In genomic region chr12:3886601-3887000, GRCm38 (mm10) we compare ENCODE assay signal across 11 mouse cellular contexts.
DNase-seq lines count a peak whose midpoint lies in the region; ATAC-seq and TF ChIP-seq lines count a peak whose summit lies in the region.
"Had no signal": no experiment of that assay in that cellular context is flagged by ENCODE, and none has a peak within 500 bp of the region (broad histone marks: within the 10 kb centered on the region; RNA-seq: fewer than 3 reads in every experiment).

No protein-coding gene starts in this region.

- H3K9me3 ChIP-seq in heart, embryonic 11.5 days (replicated peaks; ENCODE audit: control insufficient read depth, low read length) = no peaks in the 10 kb centered on the region
- no peaks in the 10 kb centered on the region for H3K9me3 ChIP-seq in lung, embryonic 15.5 days
- H3K9me3 ChIP-seq in lung, postnatal 0 days (ENCODE audit: low read length) = no peaks in the 10 kb centered on the region
- no peaks in the 10 kb centered on the region for H3K9me3 ChIP-seq in hindbrain, embryonic 15.5 days
- no peaks in the 10 kb centered on the region for H3K9me3 ChIP-seq in stomach, embryonic 15.5 days
- H3K9me3 ChIP-seq: megakaryocyte, embryonic 14.5 days had no signal

- H3K27me3 ChIP-seq in heart, embryonic 11.5 days (ENCODE audit: control insufficient read depth, insufficient read depth, low read length) = no peaks in the 10 kb centered on the region
- H3K27me3 ChIP-seq in lung, embryonic 15.5 days = no peaks in the 10 kb centered on the region
- H3K27me3 ChIP-seq in lung, postnatal 0 days (replicated peaks; ENCODE audit: insufficient read depth, low read length) = no peaks in the 10 kb centered on the region
- H3K27me3 ChIP-seq in hindbrain, embryonic 15.5 days = no peaks in the 10 kb centered on the region
- H3K27me3 ChIP-seq in stomach, embryonic 15.5 days (replicated peaks) = no peaks in the 10 kb centered on the region
- H3K27me3 ChIP-seq: megakaryocyte, embryonic 14.5 days had no signal

- H3K36me3 ChIP-seq in heart, embryonic 11.5 days (ENCODE audit: control insufficient read depth, insufficient read depth, low read length) = 0 out of 2 replicates have a peak, but pooled peaks cover 5% of the 10 kb centered on the region
- H3K36me3 ChIP-seq in lung, embryonic 15.5 days = peaks cover 16% of the 10 kb centered on the region
- peaks cover 6% of the 10 kb centered on the region; the same call in 1 of the 2 replicates for H3K36me3 ChIP-seq in lung, postnatal 0 days (ENCODE audit: insufficient read depth, low read length)
- H3K36me3 ChIP-seq in hindbrain, embryonic 15.5 days = 0 out of 2 replicates have a peak, but pooled peaks cover 7% of the 10 kb centered on the region
- 0 out of 2 replicates have a peak, but pooled peaks cover 8% of the 10 kb centered on the region for H3K36me3 ChIP-seq in stomach, embryonic 15.5 days

- H3K4me3 ChIP-seq in heart, embryonic 11.5 days (ENCODE audit: low read depth, low read length) = no peak overlapping the region
- no peak overlapping the region for H3K4me3 ChIP-seq in lung, embryonic 15.5 days
- H3K4me3 ChIP-seq in lung, postnatal 0 days (ENCODE audit: low read depth, low read length) = no peak overlapping the region
- no peak overlapping the region for H3K4me3 ChIP-seq in hindbrain, embryonic 15.5 days
- H3K4me3 ChIP-seq in stomach, embryonic 15.5 days (replicated peaks) = no peak overlapping the region

- H3K4me2 ChIP-seq in heart, embryonic 11.5 days = no peak overlapping the region
- H3K4me2 ChIP-seq in lung, embryonic 15.5 days = no peak overlapping the region
- no peak overlapping the region for H3K4me2 ChIP-seq in lung, postnatal 0 days (replicated peaks; ENCODE audit: low read depth, low read length)
- H3K4me2 ChIP-seq in hindbrain, embryonic 15.5 days = no peak overlapping the region
- no peak overlapping the region for H3K4me2 ChIP-seq in stomach, embryonic 15.5 days

- DNase-seq in heart, adult 9 months (ENCODE audit: low spot score in 2 of 2) = no peak
- no peak for DNase-seq in lung, postnatal 0 days (ENCODE audit: low spot score)
- no peak for DNase-seq in thymus, adult 18-20 months
- no peak for DNase-seq in layer of hippocampus, adult 18-20 months (ENCODE audit: low spot score in 2 of 2)
- DNase-seq: adrenal gland, postnatal 25 days; cerebellum, adult 8-10 months had no signal

- ATAC-seq in heart, embryonic 11.5 days (replicated peaks; ENCODE audit: insufficient number of reproducible peaks, low FRiP score, low TSS enrichment) = no peak
- ATAC-seq in lung, embryonic 15.5 days (ENCODE audit: borderline replicate concordance, extremely low read depth, low FRiP score, low TSS enrichment) = no peak
- no peak for ATAC-seq in lung, postnatal 0 days
- no peak for ATAC-seq in hindbrain, embryonic 15.5 days (ENCODE audit: low FRiP score, low read depth)
- no peak for ATAC-seq in stomach, embryonic 15.5 days (ENCODE audit: insufficient read depth, low FRiP score, low read depth)

- 33% methylated on average over 2 of the region's 2 CpGs for WGBS in heart, embryonic 11.5 days (ENCODE audit: insufficient replicate concordance)
- 47% methylated on average over 2 of the region's 2 CpGs for WGBS in lung, embryonic 15.5 days
- 40% methylated on average over 2 of the region's 2 CpGs for WGBS in lung, postnatal 0 days
- WGBS in hindbrain, embryonic 15.5 days = 40% methylated on average over 2 of the region's 2 CpGs
- WGBS in stomach, embryonic 15.5 days = 45% methylated on average over 2 of the region's 2 CpGs

- H3K4me1 ChIP-seq in heart, embryonic 11.5 days (ENCODE audit: control insufficient read depth, insufficient read depth, low read length) = peaks cover 74% of the 10 kb centered on the region
- H3K4me1 ChIP-seq in lung, embryonic 15.5 days = peaks cover 69% of the 10 kb centered on the region
- 0 out of 2 replicates have a peak, but pooled peaks cover under 1% of the 10 kb centered on the region for H3K4me1 ChIP-seq in lung, postnatal 0 days (ENCODE audit: insufficient read depth, low read depth, low read length)
- H3K4me1 ChIP-seq in hindbrain, embryonic 15.5 days (replicated peaks) = peaks cover 67% of the 10 kb centered on the region
- H3K4me1 ChIP-seq in stomach, embryonic 15.5 days = peaks cover 60% of the 10 kb centered on the region

- TF ChIP-seq CTCF in lung, postnatal 0 days (IDR thresholded peaks at IDR 0.05) = no peak

- H3K9ac ChIP-seq in heart, embryonic 11.5 days (ENCODE audit: low read depth, low read length) = no peak overlapping the region
- no peak overlapping the region for H3K9ac ChIP-seq in lung, embryonic 15.5 days
- H3K9ac ChIP-seq in lung, postnatal 0 days (replicated peaks; ENCODE audit: low read depth) = no peak overlapping the region
- no peak overlapping the region for H3K9ac ChIP-seq in hindbrain, embryonic 15.5 days
- no peak overlapping the region for H3K9ac ChIP-seq in stomach, embryonic 15.5 days

- peak overlapping the region; percentile 96 for H3K27ac ChIP-seq in heart, embryonic 11.5 days (ENCODE audit: low read depth, low read length)
- H3K27ac ChIP-seq in lung, embryonic 15.5 days = peak overlapping the region; percentile 72; the same call in 1 of the 2 replicates
- H3K27ac ChIP-seq in lung, postnatal 0 days (ENCODE audit: low read length) = no peak overlapping the region
- H3K27ac ChIP-seq in hindbrain, embryonic 15.5 days (replicated peaks) = peak overlapping the region; percentile 86
- H3K27ac ChIP-seq in stomach, embryonic 15.5 days = 0 out of 2 replicates have a peak overlapping the region, but pooled peaks have one; percentile 72

- no peak for TF ChIP-seq EP300 in lung, postnatal 0 days (IDR thresholded peaks at IDR 0.05)
